Comparison of ENCODE assay signal across 8 mouse cellular contexts in genomic region chr14:114790946-114791830, GRCm38 (mm10).
DNase-seq lines count a peak whose midpoint lies in the region; ATAC-seq and TF ChIP-seq lines count a peak whose summit lies in the region.

No protein-coding gene starts in this region.

- ATAC-seq in hematopoietic stem cell, adult 5-6 weeks (replicated peaks in 1 of 2; ENCODE audit: insufficient read depth in 1 of 2, low FRiP score in 2 of 2, low TSS enrichment in 1 of 2, low read depth in 1 of 2, poor library complexity in 2 of 2, severe bottlenecking in 2 of 2) = peak; percentile 95 to 96
- ATAC-seq in lung, embryonic 14.5 days (ENCODE audit: insufficient read depth) = peak; percentile 70; the same call in 1 of the 2 replicates
- ATAC-seq in erythroblast, adult 5-6 weeks (replicated peaks; ENCODE audit: low FRiP score, poor library complexity, severe bottlenecking) = no peak

- H3K27ac ChIP-seq in MEL (ENCODE audit: control insufficient read depth, low read depth, low read length) = no peak overlapping the region
- H3K27ac ChIP-seq in lung, embryonic 14.5 days (ENCODE audit: low read depth) = no peak overlapping the region

- no peak for TF ChIP-seq CTCF in MEL (IDR thresholded peaks at IDR 0.05 in 2 of 3, conservative IDR thresholded peaks at IDR 0.05 in 1 of 3; ENCODE audit: control insufficient read depth in 1 of 3, insufficient read depth in 1 of 3, low read depth in 2 of 3, low read length in 3 of 3, poor library complexity in 1 of 3, severe bottlenecking in 1 of 3)
- peak; percentile 92 for TF ChIP-seq CTCF in lung, embryonic 14.5 days (IDR thresholded peaks at IDR 0.05; ENCODE audit: low read depth)

- TF ChIP-seq EP300 in MEL (IDR thresholded peaks at IDR 0.05; ENCODE audit: low read depth in 1 of 2, low read length in 2 of 2) = no peak

- H3K9ac ChIP-seq in MEL (ENCODE audit: control insufficient read depth, low read depth, low read length, poor library complexity, severe bottlenecking) = peak overlapping the region; percentile 49
- no peak overlapping the region for H3K9ac ChIP-seq in lung, embryonic 14.5 days

- 21% methylated on average over 13 of the region's 13 CpGs for WGBS in lung, embryonic 14.5 days

- peaks cover 0 to 5% of the 10 kb centered on the region in 2 experiments; a peak in 2 of 4 replicates for H3K36me3 ChIP-seq in MEL (ENCODE audit: control insufficient read depth in 1 of 2, insufficient read depth in 2 of 2, low read length in 2 of 2)
- H3K36me3 ChIP-seq in lung, embryonic 14.5 days (ENCODE audit: insufficient read depth) = no peaks in the 10 kb centered on the region

- no peak for TF ChIP-seq RAD21 in MEL (IDR thresholded peaks at IDR 0.05; ENCODE audit: low read depth, low read length)

- H3K4me3 ChIP-seq in MEL (ENCODE audit: control insufficient read depth in 1 of 2, insufficient read depth in 1 of 2, low read depth in 2 of 2, low read length in 2 of 2) = peak overlapping the region; percentile 47 to 48
- peak overlapping the region; percentile 15; the same call in 1 of the 2 replicates for H3K4me3 ChIP-seq in lung, embryonic 14.5 days (ENCODE audit: low read depth, low read length)

- peaks cover 2 to 3% of the 10 kb centered on the region in 2 experiments; a peak in 2 of 4 replicates for H3K4me1 ChIP-seq in MEL (ENCODE audit: control insufficient read depth in 1 of 2, insufficient read depth in 2 of 2, low read length in 2 of 2)
- no peaks in the 10 kb centered on the region for H3K4me1 ChIP-seq in lung, embryonic 14.5 days (ENCODE audit: insufficient read depth)

- no peak for TF ChIP-seq POLR2A in MEL (IDR thresholded peaks at IDR 0.05; ENCODE audit: control insufficient read depth in 1 of 2, insufficient read depth in 1 of 2, low read depth in 1 of 2, low read length in 2 of 2, poor library complexity in 1 of 2)

- DNase-seq in MEL (ENCODE audit: low read depth, low spot score) = peak; percentile 98
- DNase-seq in brain, adult 2 months (ENCODE audit: low read depth, low spot score) = peak; percentile 86
- peak; percentile 19 for DNase-seq in fibroblast of lung, adult 2 months (ENCODE audit: low read depth)
- peak; percentile 75 to 91 for DNase-seq in layer of hippocampus, adult 18-20 months (ENCODE audit: low spot score in 2 of 2)
- peak; percentile 93 for DNase-seq in lung, embryonic 14.5 days
- peak; percentile 28 for DNase-seq in retina, adult 2 months (ENCODE audit: low read depth, low spot score)

- H3K4me2 ChIP-seq in lung, embryonic 14.5 days = peak overlapping the region; percentile 46; the same call in 1 of the 2 replicates

- H3K27me3 ChIP-seq in MEL (ENCODE audit: control insufficient read depth in 1 of 2, insufficient read depth in 2 of 2, low read length in 2 of 2) = no peaks in the 10 kb centered on the region
- H3K27me3 ChIP-seq in lung, embryonic 14.5 days (ENCODE audit: insufficient read depth, low read length) = no peaks in the 10 kb centered on the region

- H3K9me3 ChIP-seq in MEL (replicated peaks; ENCODE audit: insufficient read depth, low read length) = no peaks in the 10 kb centered on the region
- no peaks in the 10 kb centered on the region for H3K9me3 ChIP-seq in lung, embryonic 14.5 days (ENCODE audit: low read depth, low read length)

- no peaks in the 10 kb centered on the region for H3K79me2 ChIP-seq in MEL (ENCODE audit: control insufficient read depth, insufficient read depth, low read length, poor library complexity)

TF ChIP-seq in MEL, 35 proteins besides CTCF, POLR2A, EP300 and RAD21:
- TF ChIP-seq E2F4 (IDR thresholded peaks at IDR 0.05; ENCODE audit: borderline replicate concordance, low read depth, low read length) = no peak
- TF ChIP-seq JUND (IDR thresholded peaks at IDR 0.05; ENCODE audit: low read depth, low read length) = no peak
- TF ChIP-seq CHD1 (IDR thresholded peaks at IDR 0.05; ENCODE audit: low read depth, low read length) = no peak
- no peak for TF ChIP-seq POLR2AphosphoS2 (IDR thresholded peaks at IDR 0.05; ENCODE audit: low read length)
- TF ChIP-seq ELF1 (IDR thresholded peaks at IDR 0.05; ENCODE audit: low read depth, low read length) = no peak
- TF ChIP-seq MAX (IDR thresholded peaks at IDR 0.05; ENCODE audit: low read length) = no peak
- TF ChIP-seq MAZ (IDR thresholded peaks at IDR 0.05; ENCODE audit: low read depth, low read length) = no peak
- no peak for TF ChIP-seq KAT2A (conservative IDR thresholded peaks at IDR 0.05; ENCODE audit: low read depth, low read length)
- no peak for TF ChIP-seq SIN3A (IDR thresholded peaks at IDR 0.05; ENCODE audit: low read length)

Comparison
In these comparisons a context has a peak if more than half of its experiments do, and no peak if none do; other contexts are left out.
1. DNase-seq: peak in every context shown above with its lines; median percentile 98 in MEL; 93 in lung, embryonic 14.5 days; 86 in brain, adult 2 months; 83 in layer of hippocampus, adult 18-20 months; 28 in retina, adult 2 months; 19 in fibroblast of lung, adult 2 months.